Mouse (Mus musculus): ENCODE data around the gene Gucy2c.

Gene Gucy2c

GRCm38 (mm10) chr6:136662063-136662462 lies 119.5 kb downstream of the Gucy2c start:
- no peak for DNase-seq (ENCODE audit: low spot score)

DNA sequence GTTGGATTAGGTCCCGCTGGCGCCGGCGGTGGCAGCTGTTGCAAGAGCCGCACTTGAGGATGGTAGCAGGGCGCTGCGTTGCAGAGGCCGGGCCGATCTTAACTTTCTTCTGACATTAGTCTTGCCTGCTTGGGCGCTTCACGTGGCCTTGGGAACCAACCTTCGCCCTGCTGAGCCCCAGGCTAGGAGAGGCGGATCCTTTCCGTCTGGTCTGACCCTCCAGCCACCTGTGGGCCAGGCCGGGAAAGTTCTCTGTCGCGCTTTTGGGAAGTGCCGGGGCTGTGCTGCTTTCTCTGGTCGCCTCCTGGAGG lies 119.9 kb downstream of the Gucy2c start, which contains the start of gene Plbd1:
Gene Plbd1 (minus strand): TSS at position 223 of the 311 bp plus-strand sequence.
- DNase-seq (ENCODE audit: low spot score), result peak; percentile 47

- DNase-seq (ENCODE audit: low spot score), result peak; percentile 13
Measured at GRCm38 (mm10) chr6:136660831-136661705, 120.5 kb downstream of the Gucy2c start.

DNA sequence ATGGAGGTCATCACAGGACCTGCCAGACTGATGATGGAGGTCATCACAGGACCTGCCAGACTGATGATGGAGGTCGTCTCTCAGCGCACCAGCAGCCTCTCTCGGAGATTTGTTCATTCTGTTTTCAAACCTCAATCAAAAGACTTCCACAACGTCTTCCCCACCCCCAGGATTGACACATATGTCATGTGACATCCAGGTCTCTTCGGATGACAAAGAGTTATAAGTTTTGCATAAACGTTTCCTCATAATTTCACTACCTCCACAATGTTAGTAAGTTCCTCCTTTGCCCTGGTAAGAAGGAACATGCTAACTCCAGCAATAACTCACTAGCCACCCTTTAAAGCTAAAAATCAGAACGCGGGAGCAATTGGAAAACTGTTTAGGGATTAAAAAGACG lies 122.3 kb downstream of the Gucy2c start:
- no peak for DNase-seq (ENCODE audit: low spot score)

GRCm38 (mm10) chr6:136658303-136658702 lies 123.3 kb downstream of the Gucy2c start:
- no peak for DNase-seq (ENCODE audit: low spot score)

DNA sequence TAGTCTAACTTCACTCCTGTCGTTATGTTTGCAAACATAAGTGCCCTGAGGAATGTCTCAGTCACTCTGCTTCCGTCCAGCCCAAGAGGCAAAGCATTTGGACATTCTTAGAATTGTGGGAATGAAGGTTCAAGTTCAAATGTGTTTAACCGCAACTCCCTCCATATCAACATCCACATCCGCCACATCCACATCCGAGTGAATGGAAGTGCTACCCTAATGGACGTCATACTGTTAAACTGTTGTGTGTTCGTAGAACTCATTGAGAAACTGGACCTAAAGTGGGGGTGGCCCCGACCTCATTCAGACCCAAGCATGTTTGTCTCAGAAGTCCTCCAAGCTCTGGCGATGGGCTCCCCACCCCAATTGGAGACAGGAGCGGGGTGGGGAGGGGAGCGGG lies 125.8 kb downstream of the Gucy2c start:
- DNase-seq (ENCODE audit: low spot score), result no peak

- DNase-seq (ENCODE audit: low spot score), result no peak
Measured at GRCm38 (mm10) chr6:136654470-136654869, 127.1 kb downstream of the Gucy2c start.

DNA sequence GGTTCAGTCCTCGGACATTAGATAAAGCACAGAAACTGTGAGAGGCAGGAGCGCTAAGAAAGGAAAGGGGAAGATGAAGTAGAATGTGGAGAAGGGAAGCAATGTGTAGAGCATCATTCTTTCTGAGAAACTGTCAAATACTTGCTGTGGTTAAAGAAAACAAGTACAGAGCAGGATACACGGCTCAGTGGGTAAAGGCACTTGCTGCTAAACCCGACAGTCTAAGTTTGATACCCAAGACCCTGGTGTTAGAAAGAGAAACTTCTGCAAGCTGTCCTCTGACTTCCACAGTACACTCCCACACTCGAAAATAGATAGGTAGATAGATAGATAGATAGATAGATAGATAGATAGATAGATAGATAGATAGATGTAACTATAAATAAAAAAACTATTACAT lies 128.2 kb downstream of the Gucy2c start:
- no peak for DNase-seq (ENCODE audit: low spot score)

- DNase-seq (ENCODE audit: low spot score), result no peak
Measured at GRCm38 (mm10) chr6:136650664-136651063, 130.9 kb downstream of the Gucy2c start.

GRCm38 (mm10) chr6:136647455-136647861 lies 134.1 kb downstream of the Gucy2c start:
- no peak for DNase-seq (ENCODE audit: low spot score)

Measured in retina, embryonic 14.5 days (tissue).